Mouse (Mus musculus): ENCODE data around the gene Rapgef6. TPM values are rescaled to one million over a fixed set of nuclear protein-coding genes. Genes with fewer than 3 reads are reported as not detected.
"Not testable (repeated sequence)": the region's sequence is repeated elsewhere in the genome, so short reads cannot be mapped to it uniquely, and the experiment has no call there.

Gene Rapgef6
- polyA plus RNA-seq, 1 experiment from 2014 or later = 26.3 TPM

GRCm38 (mm10) chr11:54595905-54596555 is 73.4 kb downstream of the Rapgef6 start:
- peaks cover 9% of the 10 kb centered on the region; the same call in 1 of the 2 replicates for H3K4me1 ChIP-seq
- no peak overlapping the region for H3K4me3 ChIP-seq
- H3K27me3 ChIP-seq (ENCODE audit: insufficient read depth, poor library complexity, severe bottlenecking) = no peaks in the 10 kb centered on the region
- H3K9me3 ChIP-seq = no peaks in the 10 kb centered on the region
- whole genome bisulfite sequencing = 88% methylated on average over 8 of the region's 8 CpGs
- DNase-seq (ENCODE audit: low spot score) = no peak
- no peaks in the 10 kb centered on the region for H3K36me3 ChIP-seq
- no peak overlapping the region for H3K27ac ChIP-seq

- no peak overlapping the region for H3K4me3 ChIP-seq
- DNase-seq (ENCODE audit: low spot score) = no peak
- no peaks in the 10 kb centered on the region for H3K9me3 ChIP-seq
- WGBS = 68% methylated on average over 1 of the region's 1 CpGs
- no peak overlapping the region for H3K27ac ChIP-seq
- no peaks in the 10 kb centered on the region for H3K36me3 ChIP-seq
- no peaks in the 10 kb centered on the region for H3K27me3 ChIP-seq (ENCODE audit: insufficient read depth, poor library complexity, severe bottlenecking)
- H3K4me1 ChIP-seq = peaks cover 12% of the 10 kb centered on the region
Observed at GRCm38 (mm10) chr11:54597902-54598447, 75.3 kb downstream of the Rapgef6 start.

GRCm38 (mm10) chr11:54601121-54601520 is 78.5 kb downstream of the Rapgef6 start:
- Histone ChIP-seq H3K27ac (no peak overlapping the region), H3K4me1 (peaks cover 9% of the 10 kb centered on the region), H3K27me3 (ENCODE audit: insufficient read depth, poor library complexity, severe bottlenecking) (no peaks in the 10 kb centered on the region), H3K9me3 (no peaks in the 10 kb centered on the region), H3K36me3 (no peaks in the 10 kb centered on the region), H3K4me3 (no peak overlapping the region)
- WGBS = 65% methylated on average over 2 of the region's 2 CpGs
- no peak for DNase-seq (ENCODE audit: low spot score)

- peak; percentile 73 for DNase-seq (ENCODE audit: low spot score)
- not testable (repeated sequence) for H3K36me3 ChIP-seq; H3K27me3 ChIP-seq (ENCODE audit: insufficient read depth, poor library complexity, severe bottlenecking); H3K27ac ChIP-seq; H3K9me3 ChIP-seq; H3K4me1 ChIP-seq; H3K4me3 ChIP-seq
- WGBS = 63% methylated on average over 1 of the region's 1 CpGs
Observed at GRCm38 (mm10) chr11:54602764-54603163, 80.1 kb downstream of the Rapgef6 start.

- peaks cover 7% of the 10 kb centered on the region for H3K4me1 ChIP-seq
- H3K36me3 ChIP-seq = no peaks in the 10 kb centered on the region
- WGBS = 82% methylated on average over 3 of the region's 3 CpGs
- no peaks in the 10 kb centered on the region for H3K27me3 ChIP-seq (ENCODE audit: insufficient read depth, poor library complexity, severe bottlenecking)
- H3K4me3 ChIP-seq = no peak overlapping the region
- H3K27ac ChIP-seq = no peak overlapping the region
- H3K9me3 ChIP-seq = no peaks in the 10 kb centered on the region
- DNase-seq (ENCODE audit: low spot score) = no peak
Observed at GRCm38 (mm10) chr11:54604415-54604814, 81.8 kb downstream of the Rapgef6 start.

GRCm38 (mm10) chr11:54613628-54614027 is 91.0 kb downstream of the Rapgef6 start:
- H3K27me3 ChIP-seq (ENCODE audit: insufficient read depth, poor library complexity, severe bottlenecking) = no peaks in the 10 kb centered on the region
- no peaks in the 10 kb centered on the region for H3K4me1 ChIP-seq
- no peaks in the 10 kb centered on the region for H3K9me3 ChIP-seq
- H3K36me3 ChIP-seq = no peaks in the 10 kb centered on the region
- H3K4me3 ChIP-seq = no peak overlapping the region
- H3K27ac ChIP-seq = no peak overlapping the region
- no peak for DNase-seq (ENCODE audit: low spot score)

GRCm38 (mm10) chr11:54614560-54614959 is 91.9 kb downstream of the Rapgef6 start:
- no peaks in the 10 kb centered on the region for H3K27me3 ChIP-seq (ENCODE audit: insufficient read depth, poor library complexity, severe bottlenecking)
- WGBS = 98% methylated on average over 1 of the region's 1 CpGs
- DNase-seq (ENCODE audit: low spot score) = no peak
- no peaks in the 10 kb centered on the region for H3K36me3 ChIP-seq
- no peaks in the 10 kb centered on the region for H3K4me1 ChIP-seq
- H3K27ac ChIP-seq = no peak overlapping the region
- no peak overlapping the region for H3K4me3 ChIP-seq
- H3K9me3 ChIP-seq = no peaks in the 10 kb centered on the region

- no peaks in the 10 kb centered on the region for H3K4me1 ChIP-seq
- DNase-seq (ENCODE audit: low spot score) = no peak
- 74% methylated on average over 2 of the region's 2 CpGs for WGBS
- H3K27me3 ChIP-seq (ENCODE audit: insufficient read depth, poor library complexity, severe bottlenecking) = no peaks in the 10 kb centered on the region
- H3K36me3 ChIP-seq = peaks cover 4% of the 10 kb centered on the region; the same call in 1 of the 2 replicates
- H3K27ac ChIP-seq = no peak overlapping the region
- H3K9me3 ChIP-seq = no peaks in the 10 kb centered on the region
- H3K4me3 ChIP-seq = no peak overlapping the region
Observed at GRCm38 (mm10) chr11:54618841-54619240, 96.2 kb downstream of the Rapgef6 start.

GRCm38 (mm10) chr11:54621725-54622124 is 99.1 kb downstream of the Rapgef6 start:
- over 99% methylated on average over 2 of the region's 2 CpGs for WGBS
- peaks cover 4% of the 10 kb centered on the region; the same call in 1 of the 2 replicates for H3K36me3 ChIP-seq
- DNase-seq (ENCODE audit: low spot score) = no peak
- no peaks in the 10 kb centered on the region for H3K9me3 ChIP-seq
- H3K4me1 ChIP-seq = no peaks in the 10 kb centered on the region
- H3K27ac ChIP-seq = no peak overlapping the region
- H3K4me3 ChIP-seq = no peak overlapping the region
- H3K27me3 ChIP-seq (ENCODE audit: insufficient read depth, poor library complexity, severe bottlenecking) = no peaks in the 10 kb centered on the region

GRCm38 (mm10) chr11:54626905-54627304 is 104.3 kb downstream of the Rapgef6 start:
- Histone ChIP-seq H3K27ac (no peak overlapping the region), H3K36me3 (0 out of 2 replicates have a peak, but pooled peaks cover 7% of the 10 kb centered on the region), H3K4me1 (no peaks in the 10 kb centered on the region), H3K4me3 (no peak overlapping the region), H3K9me3 (no peaks in the 10 kb centered on the region), H3K27me3 (ENCODE audit: insufficient read depth, poor library complexity, severe bottlenecking) (no peaks in the 10 kb centered on the region)
- WGBS = 91% methylated on average over 1 of the region's 1 CpGs
- DNase-seq (ENCODE audit: low spot score) = no peak

GRCm38 (mm10) chr11:54646420-54646819 is 123.8 kb downstream of the Rapgef6 start:
- Histone ChIP-seq H3K27ac (no peak overlapping the region), H3K9me3 (no peaks in the 10 kb centered on the region), H3K27me3 (ENCODE audit: insufficient read depth, poor library complexity, severe bottlenecking) (no peaks in the 10 kb centered on the region), H3K36me3 (peaks cover 22% of the 10 kb centered on the region; the same call in 1 of the 2 replicates), H3K4me3 (no peak overlapping the region), H3K4me1 (no peaks in the 10 kb centered on the region)
- 90% methylated on average over 4 of the region's 4 CpGs for WGBS
- DNase-seq (ENCODE audit: low spot score) = no peak

- no peaks in the 10 kb centered on the region for H3K4me1 ChIP-seq
- no peak overlapping the region for H3K27ac ChIP-seq
- peaks cover 13% of the 10 kb centered on the region; the same call in 1 of the 2 replicates for H3K36me3 ChIP-seq
- no peaks in the 10 kb centered on the region for H3K9me3 ChIP-seq
- H3K4me3 ChIP-seq = no peak overlapping the region
- H3K27me3 ChIP-seq (ENCODE audit: insufficient read depth, poor library complexity, severe bottlenecking) = no peaks in the 10 kb centered on the region
- DNase-seq (ENCODE audit: low spot score) = no peak
Observed at GRCm38 (mm10) chr11:54648573-54648972, 125.9 kb downstream of the Rapgef6 start.

GRCm38 (mm10) chr11:54655420-54655819 is 132.8 kb downstream of the Rapgef6 start:
- Histone ChIP-seq H3K9me3 (no peaks in the 10 kb centered on the region), H3K27ac (no peak overlapping the region), H3K4me1 (no peaks in the 10 kb centered on the region), H3K4me3 (no peak overlapping the region), H3K36me3 (peaks cover 15% of the 10 kb centered on the region), H3K27me3 (ENCODE audit: insufficient read depth, poor library complexity, severe bottlenecking) (no peaks in the 10 kb centered on the region)
- DNase-seq (ENCODE audit: low spot score) = no peak
- 83% methylated on average over 2 of the region's 2 CpGs for WGBS
